Mouse (Mus musculus): ENCODE data around the gene Gm10720. TPM values are rescaled to one million over a fixed set of nuclear protein-coding genes. Genes with fewer than 3 reads are reported as not detected.
"Not testable (repeated sequence)": the region's sequence is repeated elsewhere in the genome, so short reads cannot be mapped to it uniquely, and the experiment has no call there.

The Gm10720 gene
- polyA plus RNA-seq, 1 experiment from 2014 or later = not detected

DNA sequence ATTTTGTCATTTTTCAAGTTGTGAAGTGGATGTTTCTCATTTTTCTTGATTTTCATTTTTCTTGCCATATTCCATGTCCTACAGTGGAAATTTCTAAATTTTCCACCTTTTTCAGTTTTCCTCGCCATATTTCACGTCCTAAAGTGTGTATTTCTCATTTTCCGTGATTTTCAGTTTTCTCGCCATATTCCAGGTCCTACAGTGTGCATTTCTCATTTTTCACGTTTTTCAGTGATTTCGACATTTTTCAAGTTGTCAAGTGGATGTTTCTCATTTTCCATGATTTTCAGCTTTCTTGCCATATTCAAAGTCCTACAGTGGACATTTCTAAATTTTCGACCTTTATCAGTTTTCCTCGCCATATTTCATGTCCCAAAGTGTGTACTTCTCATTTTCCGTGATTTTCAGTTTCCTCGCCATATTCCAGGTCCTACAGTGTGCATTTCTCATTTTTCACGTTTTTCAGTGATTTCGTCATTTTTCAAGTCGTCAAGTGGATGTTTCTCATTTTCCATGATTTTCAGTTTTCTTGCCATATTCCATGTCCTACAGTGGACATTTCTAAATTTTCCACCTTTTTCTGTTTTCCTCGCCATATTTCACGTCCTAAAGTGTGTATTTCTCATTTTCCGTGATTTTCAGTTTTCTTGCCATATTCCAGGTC lies 8.7 kb downstream of the Gm10720 start:
- WGBS = 76% methylated on average over 15 of the region's 16 CpGs
- H3K9ac ChIP-seq; H3K4me1 ChIP-seq (replicated peaks; ENCODE audit: control insufficient read depth, insufficient read depth, low read length); H3K27me3 ChIP-seq (ENCODE audit: control insufficient read depth, insufficient read depth, low read length); ATAC-seq (ENCODE audit: low FRiP score); H3K4me2 ChIP-seq (replicated peaks); H3K36me3 ChIP-seq (replicated peaks; ENCODE audit: control insufficient read depth, insufficient read depth); DNase-seq (ENCODE audit: low spot score); H3K4me3 ChIP-seq (replicated peaks; ENCODE audit: low read length); H3K9me3 ChIP-seq (ENCODE audit: control insufficient read depth, low read length); H3K27ac ChIP-seq: not testable (repeated sequence)

DNA sequence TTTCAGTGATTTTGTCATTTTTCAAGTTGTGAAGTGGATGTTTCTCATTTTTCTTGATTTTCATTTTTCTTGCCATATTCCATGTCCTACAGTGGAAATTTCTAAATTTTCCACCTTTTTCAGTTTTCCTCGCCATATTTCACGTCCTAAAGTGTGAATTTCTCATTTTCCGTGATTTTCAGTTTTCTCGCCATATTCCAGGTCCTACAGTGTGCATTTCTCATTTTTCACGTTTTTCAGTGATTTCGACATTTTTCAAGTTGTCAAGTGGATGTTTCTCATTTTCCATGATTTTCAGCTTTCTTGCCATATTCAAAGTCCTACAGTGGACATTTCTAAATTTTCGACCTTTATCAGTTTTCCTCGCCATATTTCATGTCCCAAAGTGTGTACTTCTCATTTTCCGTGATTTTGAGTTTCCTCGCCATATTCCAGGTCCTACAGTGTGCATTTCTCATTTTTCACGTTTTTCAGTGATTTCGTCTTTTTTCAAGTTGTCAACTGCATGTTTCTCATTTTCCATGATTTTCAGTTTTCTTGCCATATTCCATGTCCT lies 9.5 kb downstream of the Gm10720 start, which contains the start of gene Gm10717:
Gm10717 (plus strand) TSS at position 506 of the 556 bp plus-strand sequence.
- H3K4me2 ChIP-seq (replicated peaks); ATAC-seq (ENCODE audit: low FRiP score); H3K9me3 ChIP-seq (ENCODE audit: control insufficient read depth, low read length); H3K9ac ChIP-seq; H3K27ac ChIP-seq; H3K4me1 ChIP-seq (replicated peaks; ENCODE audit: control insufficient read depth, insufficient read depth, low read length); H3K36me3 ChIP-seq (replicated peaks; ENCODE audit: control insufficient read depth, insufficient read depth); DNase-seq (ENCODE audit: low spot score); H3K4me3 ChIP-seq (replicated peaks; ENCODE audit: low read length); H3K27me3 ChIP-seq (ENCODE audit: control insufficient read depth, insufficient read depth, low read length): not testable (repeated sequence)
- WGBS = 72% methylated on average over 12 of the region's 12 CpGs

DNA sequence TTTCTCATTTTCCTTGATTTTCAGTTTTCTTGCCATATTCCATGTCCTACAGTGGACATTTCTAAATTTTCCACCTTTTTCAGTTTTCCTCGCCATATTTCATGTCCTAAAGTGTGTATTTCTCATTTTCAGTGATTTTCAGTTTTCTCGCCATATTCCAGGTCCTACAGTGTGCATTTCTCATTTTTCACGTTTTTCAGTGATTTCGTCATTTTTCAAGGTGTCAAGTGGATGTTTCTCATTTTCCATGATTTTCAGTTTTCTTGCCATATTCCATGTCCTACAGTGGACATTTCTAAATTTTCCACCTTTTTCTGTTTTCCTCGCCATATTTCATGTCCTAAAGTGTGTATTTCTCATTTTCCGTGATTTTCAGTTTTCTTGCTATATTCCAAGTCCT lies 10.2 kb downstream of the Gm10720 start:
- DNase-seq (ENCODE audit: low spot score); H3K27me3 ChIP-seq (ENCODE audit: control insufficient read depth, insufficient read depth, low read length); H3K4me2 ChIP-seq (replicated peaks); H3K9me3 ChIP-seq (ENCODE audit: control insufficient read depth, low read length); H3K9ac ChIP-seq; H3K36me3 ChIP-seq (replicated peaks; ENCODE audit: control insufficient read depth, insufficient read depth); H3K4me3 ChIP-seq (replicated peaks; ENCODE audit: low read length); ATAC-seq (ENCODE audit: low FRiP score); H3K27ac ChIP-seq; H3K4me1 ChIP-seq (replicated peaks; ENCODE audit: control insufficient read depth, insufficient read depth, low read length): not testable (repeated sequence)
- 65% methylated on average over 4 of the region's 6 CpGs for WGBS

DNA sequence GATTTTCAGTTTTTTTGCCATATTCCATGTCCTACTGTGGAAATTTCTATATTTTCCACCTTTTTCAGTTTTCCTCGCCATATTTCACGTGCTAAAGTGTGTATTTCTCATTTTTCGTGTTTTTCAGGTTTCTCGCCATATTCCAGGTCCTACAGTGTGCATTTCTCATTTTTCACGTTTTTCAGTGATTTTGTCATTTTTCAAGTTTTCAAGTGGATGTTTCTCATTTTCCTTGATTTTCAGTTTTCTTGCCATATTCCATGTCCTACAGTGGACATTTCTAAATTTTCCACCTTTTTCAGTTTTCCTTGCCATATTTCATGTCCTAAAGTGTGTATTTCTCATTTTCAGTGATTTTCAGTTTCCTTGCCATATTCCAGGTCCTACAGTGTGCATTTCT lies 10.7 kb downstream of the Gm10720 start:
- not testable (repeated sequence) for H3K4me3 ChIP-seq (replicated peaks; ENCODE audit: low read length); H3K4me1 ChIP-seq (replicated peaks; ENCODE audit: control insufficient read depth, insufficient read depth, low read length); ATAC-seq (ENCODE audit: low FRiP score); H3K9ac ChIP-seq; H3K4me2 ChIP-seq (replicated peaks); DNase-seq (ENCODE audit: low spot score); H3K27ac ChIP-seq; H3K27me3 ChIP-seq (ENCODE audit: control insufficient read depth, insufficient read depth, low read length); H3K36me3 ChIP-seq (replicated peaks; ENCODE audit: control insufficient read depth, insufficient read depth); H3K9me3 ChIP-seq (ENCODE audit: control insufficient read depth, low read length)
- WGBS = 76% methylated on average over 5 of the region's 5 CpGs

DNA sequence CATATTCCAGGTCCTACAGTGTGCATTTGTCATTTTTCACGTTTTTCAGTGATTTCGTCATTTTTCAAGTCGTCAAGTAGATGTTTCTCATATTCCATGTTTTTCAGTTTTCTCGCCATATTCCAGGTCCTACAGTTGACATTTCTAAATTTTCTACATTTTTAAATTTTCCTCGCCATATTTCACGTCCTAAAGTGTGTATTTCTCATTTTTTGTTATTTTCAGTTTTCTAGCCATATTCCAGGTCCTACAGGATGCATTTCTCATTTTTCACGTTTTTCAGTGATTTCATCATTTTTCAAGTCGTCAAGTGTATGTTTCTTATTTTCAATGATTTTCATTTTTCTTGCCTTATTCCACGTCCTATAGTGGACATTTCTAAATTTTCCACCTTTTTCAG lies 11.3 kb downstream of the Gm10720 start:
- not testable (repeated sequence) for DNase-seq (ENCODE audit: low spot score); H3K9ac ChIP-seq; H3K4me3 ChIP-seq (replicated peaks; ENCODE audit: low read length); H3K9me3 ChIP-seq (ENCODE audit: control insufficient read depth, low read length); H3K27ac ChIP-seq; H3K4me1 ChIP-seq (replicated peaks; ENCODE audit: control insufficient read depth, insufficient read depth, low read length); ATAC-seq (ENCODE audit: low FRiP score); H3K4me2 ChIP-seq (replicated peaks); H3K27me3 ChIP-seq (ENCODE audit: control insufficient read depth, insufficient read depth, low read length); H3K36me3 ChIP-seq (replicated peaks; ENCODE audit: control insufficient read depth, insufficient read depth)
- WGBS = 72% methylated on average over 9 of the region's 9 CpGs

DNA sequence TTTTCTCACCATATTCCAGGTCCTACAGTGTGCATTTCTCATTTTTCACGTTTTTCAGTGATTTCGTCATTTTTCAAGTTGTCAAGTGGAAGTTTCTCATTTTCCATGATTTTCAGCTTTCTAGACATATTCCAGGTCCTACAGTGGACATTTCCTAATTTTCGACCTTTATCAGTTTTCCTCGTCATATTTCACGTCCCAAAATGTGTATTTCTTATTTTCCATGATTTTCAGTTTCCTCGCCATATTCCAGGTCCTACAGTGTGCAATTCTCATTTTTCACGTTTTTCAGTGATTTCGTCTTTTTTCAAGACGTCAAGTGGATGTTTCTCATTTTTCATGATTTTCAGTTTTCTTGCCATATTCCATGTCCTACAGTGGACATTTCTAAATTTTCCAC lies 11.7 kb downstream of the Gm10720 start:
- not testable (repeated sequence) for H3K4me3 ChIP-seq (replicated peaks; ENCODE audit: low read length); H3K27me3 ChIP-seq (ENCODE audit: control insufficient read depth, insufficient read depth, low read length); H3K9me3 ChIP-seq (ENCODE audit: control insufficient read depth, low read length); ATAC-seq (ENCODE audit: low FRiP score); H3K36me3 ChIP-seq (replicated peaks; ENCODE audit: control insufficient read depth, insufficient read depth); H3K27ac ChIP-seq; H3K4me1 ChIP-seq (replicated peaks; ENCODE audit: control insufficient read depth, insufficient read depth, low read length); H3K4me2 ChIP-seq (replicated peaks); H3K9ac ChIP-seq
- peak; percentile 66 for DNase-seq (ENCODE audit: low spot score)
- WGBS = 75% methylated on average over 9 of the region's 9 CpGs

DNA sequence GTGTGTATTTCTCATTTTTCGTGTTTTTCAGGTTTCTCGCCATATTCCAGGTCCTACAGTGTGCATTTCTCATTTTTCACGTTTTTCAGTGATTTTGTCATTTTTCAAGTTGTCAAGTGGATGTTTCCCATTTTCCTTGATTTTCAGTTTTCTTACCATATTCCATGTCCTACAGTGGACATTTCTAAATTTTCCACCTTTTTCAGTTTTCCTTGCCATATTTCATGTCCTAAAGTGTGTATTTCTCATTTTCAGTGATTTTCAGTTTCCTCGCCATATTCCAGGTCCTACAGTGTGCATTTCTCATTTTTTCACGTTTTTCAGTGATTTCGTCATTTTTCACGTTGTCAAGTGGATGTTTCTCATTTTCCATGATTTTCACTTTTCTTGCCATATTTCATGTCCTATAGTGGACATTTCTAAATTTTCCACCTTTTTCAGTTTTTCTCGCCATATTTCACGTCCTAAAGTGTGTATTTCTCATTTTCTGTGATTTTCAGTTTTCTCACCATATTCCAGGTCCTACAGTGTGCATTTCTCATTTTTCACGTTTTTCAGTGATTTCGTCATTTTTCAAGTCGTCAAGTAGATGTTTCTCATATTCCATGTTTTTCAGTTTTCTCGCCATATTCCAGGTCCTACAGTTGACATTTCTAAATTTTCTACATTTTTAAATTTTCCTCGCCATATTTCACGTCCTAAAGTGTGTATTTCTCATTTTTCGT lies 14.0 kb downstream of the Gm10720 start:
- H3K36me3 ChIP-seq (replicated peaks; ENCODE audit: control insufficient read depth, insufficient read depth); H3K27ac ChIP-seq; H3K4me3 ChIP-seq (replicated peaks; ENCODE audit: low read length); H3K4me1 ChIP-seq (replicated peaks; ENCODE audit: control insufficient read depth, insufficient read depth, low read length); H3K9me3 ChIP-seq (ENCODE audit: control insufficient read depth, low read length); DNase-seq (ENCODE audit: low spot score); H3K27me3 ChIP-seq (ENCODE audit: control insufficient read depth, insufficient read depth, low read length); H3K4me2 ChIP-seq (replicated peaks); H3K9ac ChIP-seq; ATAC-seq (ENCODE audit: low FRiP score): not testable (repeated sequence)
- 70% methylated on average over 12 of the region's 16 CpGs for WGBS

DNA sequence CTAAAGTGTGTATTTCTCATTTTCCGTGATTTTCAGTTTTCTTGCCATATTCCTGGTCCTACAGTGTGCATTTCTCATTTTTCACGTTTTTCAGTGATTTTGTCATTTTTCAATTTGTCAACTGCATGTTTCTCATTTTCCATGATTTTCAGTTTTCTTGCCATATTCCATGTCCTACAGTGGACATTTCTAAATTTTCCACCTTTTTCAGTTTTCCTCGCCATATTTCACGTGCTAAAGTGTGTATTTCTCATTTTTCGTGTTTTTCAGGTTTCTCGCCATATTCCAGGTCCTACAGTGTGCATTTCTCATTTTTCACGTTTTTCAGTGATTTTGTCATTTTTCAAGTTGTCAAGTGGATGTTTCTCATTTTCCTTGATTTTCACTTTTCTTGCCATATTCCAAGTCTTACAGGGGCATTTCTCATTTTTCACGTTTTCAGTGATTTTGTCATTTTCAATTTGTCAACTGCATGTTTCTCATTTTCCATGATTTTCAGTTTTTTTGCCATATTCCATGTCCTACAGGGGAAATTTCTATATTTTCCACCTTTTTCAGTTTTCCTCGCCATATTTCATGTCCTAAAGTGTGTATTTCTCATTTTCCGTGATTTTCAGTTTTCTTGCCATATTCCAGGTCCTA lies 15.3 kb downstream of the Gm10720 start:
- H3K4me2 ChIP-seq (replicated peaks); H3K36me3 ChIP-seq (replicated peaks; ENCODE audit: control insufficient read depth, insufficient read depth); H3K27me3 ChIP-seq (ENCODE audit: control insufficient read depth, insufficient read depth, low read length); H3K4me1 ChIP-seq (replicated peaks; ENCODE audit: control insufficient read depth, insufficient read depth, low read length); H3K27ac ChIP-seq; H3K9ac ChIP-seq; H3K4me3 ChIP-seq (replicated peaks; ENCODE audit: low read length); H3K9me3 ChIP-seq (ENCODE audit: control insufficient read depth, low read length): not testable (repeated sequence)
- ATAC-seq (ENCODE audit: low FRiP score) = peak; percentile 38; the same call in 1 of the 2 replicates
- 66% methylated on average over 2 of the region's 10 CpGs for WGBS
- DNase-seq (ENCODE audit: low spot score) = peak; percentile 92

DNA sequence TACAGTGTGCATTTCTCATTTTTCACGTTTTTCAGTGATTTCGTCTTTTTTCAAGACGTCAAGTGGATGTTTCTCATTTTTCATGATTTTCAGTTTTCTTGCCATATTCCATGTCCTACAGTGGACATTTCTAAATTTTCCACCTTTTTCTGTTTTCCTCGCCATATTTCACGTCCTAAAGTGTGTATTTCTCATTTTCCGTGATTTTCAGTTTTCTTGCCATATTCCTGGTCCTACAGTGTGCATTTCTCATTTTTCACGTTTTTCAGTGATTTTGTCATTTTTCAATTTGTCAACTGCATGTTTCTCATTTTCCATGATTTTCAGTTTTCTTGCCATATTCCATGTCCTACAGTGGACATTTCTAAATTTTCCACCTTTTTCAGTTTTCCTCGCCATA lies 18.8 kb downstream of the Gm10720 start, which contains the start of gene Gm17535:
Gm17535 (plus strand) TSS at position 301 of the 400 bp plus-strand sequence.
- not testable (repeated sequence) for DNase-seq (ENCODE audit: low spot score); H3K4me2 ChIP-seq (replicated peaks); H3K27me3 ChIP-seq (ENCODE audit: control insufficient read depth, insufficient read depth, low read length); H3K4me3 ChIP-seq (replicated peaks; ENCODE audit: low read length); H3K27ac ChIP-seq; ATAC-seq (ENCODE audit: low FRiP score); H3K9me3 ChIP-seq (ENCODE audit: control insufficient read depth, low read length); H3K9ac ChIP-seq; H3K4me1 ChIP-seq (replicated peaks; ENCODE audit: control insufficient read depth, insufficient read depth, low read length); H3K36me3 ChIP-seq (replicated peaks; ENCODE audit: control insufficient read depth, insufficient read depth)
- no CpG with 5 or more reads among the region's 8 CpGs for WGBS
